Mouse (Mus musculus) testis, postnatal 14 days (tissue): ENCODE measurements around the gene Bbx.

Experiments used
- DNase-seq: peaks from one replicate; pipeline ENCODE4 v3.0.0; 2021; ENCODE audit warnings: low spot score

Gene Bbx

DNA sequence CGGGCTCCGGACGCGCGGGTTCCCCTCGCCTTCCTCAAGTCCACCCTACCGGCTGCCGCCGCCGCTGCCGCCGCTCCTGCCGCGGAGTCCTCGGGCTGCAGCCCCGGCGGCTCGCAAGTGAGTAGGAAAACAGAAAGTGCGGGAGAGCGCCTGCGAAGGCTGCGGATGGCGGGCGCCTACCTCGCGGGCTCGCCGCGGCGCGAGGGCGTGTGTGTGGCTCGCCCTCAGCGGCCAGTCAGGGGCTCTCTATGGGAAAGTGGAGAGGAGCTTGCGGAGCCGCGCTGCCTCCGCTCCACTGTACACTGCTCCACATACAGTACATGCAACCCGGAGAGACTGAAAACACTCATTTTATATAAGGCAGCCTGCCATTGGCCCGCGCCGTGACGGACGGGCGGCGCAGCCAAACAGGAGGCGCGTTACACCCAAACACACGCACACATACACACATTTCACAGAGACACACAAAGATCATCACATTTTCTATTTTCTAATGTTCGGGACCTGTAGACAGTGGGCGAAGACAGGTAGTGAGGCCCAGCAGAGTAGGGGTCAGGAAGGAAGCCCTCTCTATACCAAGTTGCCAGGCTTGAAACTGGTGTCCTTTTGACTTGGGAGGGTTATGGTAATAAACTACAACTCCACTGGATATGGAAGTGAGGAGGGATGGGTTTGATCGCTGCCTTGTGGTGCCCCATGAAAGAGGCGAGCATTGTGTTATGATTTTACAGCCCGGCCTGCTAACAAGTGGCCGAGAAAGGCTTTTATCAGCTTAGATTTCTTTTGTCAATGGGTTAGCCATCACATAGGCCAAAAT lies at the start of gene Bbx:
Gene Bbx (minus strand): TSS at position 329 of the 817 bp plus-strand sequence.
- DNase-seq, result peak; percentile 92

DNA sequence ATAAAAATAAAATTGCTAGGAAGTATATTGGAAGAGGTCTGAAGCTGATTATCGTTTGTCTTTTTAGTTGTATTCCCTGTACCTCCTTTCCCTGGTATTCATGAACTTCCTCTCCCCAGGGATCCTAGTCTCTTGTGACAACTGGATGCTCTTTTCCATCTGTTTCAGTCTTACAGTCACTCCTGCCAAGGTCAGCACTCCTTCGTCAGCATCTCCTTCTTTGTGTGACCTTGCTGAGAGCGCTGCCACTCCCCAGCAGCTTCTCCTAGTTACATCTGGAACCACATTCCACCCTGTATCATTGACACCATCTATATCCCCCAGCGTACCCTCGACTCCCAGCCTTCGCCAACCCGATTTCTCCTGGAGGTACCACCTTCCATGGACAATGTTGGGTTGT lies 49.7 kb upstream of the Bbx start:
- no peak for DNase-seq

DNA sequence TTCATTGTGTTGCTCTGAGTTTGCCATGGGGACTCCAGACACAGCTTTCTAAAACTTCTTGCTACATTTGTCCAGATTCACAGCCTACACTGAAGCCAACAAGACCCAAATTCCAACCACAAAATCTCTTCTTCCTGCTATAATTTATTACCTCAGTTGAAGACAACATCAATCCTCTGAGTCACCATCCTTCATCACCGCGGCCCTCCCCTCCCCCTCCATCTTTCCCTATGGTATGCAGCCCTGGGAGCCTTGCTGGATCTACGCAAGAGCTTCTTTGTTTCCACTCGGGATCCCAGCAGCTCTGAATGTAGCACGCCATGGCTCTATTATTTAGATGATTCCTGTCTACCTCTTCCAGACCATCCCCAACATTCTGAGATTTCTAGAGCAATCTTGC lies 49.2 kb upstream of the Bbx start:
- no peak for DNase-seq

DNA sequence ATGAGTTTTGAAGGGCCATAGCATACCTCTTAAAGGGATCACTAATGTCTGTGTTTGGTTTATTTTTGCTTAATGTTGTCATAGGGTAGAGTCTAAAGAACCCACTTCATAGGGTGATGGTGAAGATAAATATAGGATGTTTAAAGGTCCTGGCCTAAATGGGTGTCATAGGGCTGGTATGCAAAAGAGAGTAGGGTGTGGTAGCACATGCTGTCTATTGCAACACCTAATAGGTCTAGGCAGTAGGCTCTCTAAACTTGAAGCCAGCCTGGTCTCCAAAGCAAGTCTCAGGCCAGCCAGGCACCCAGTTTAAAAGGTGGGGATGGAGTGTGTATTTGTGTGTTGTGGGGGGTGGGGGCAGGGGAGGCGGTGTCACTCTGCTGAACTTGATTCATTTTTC lies 46.5 kb upstream of the Bbx start:
- no peak for DNase-seq

DNA sequence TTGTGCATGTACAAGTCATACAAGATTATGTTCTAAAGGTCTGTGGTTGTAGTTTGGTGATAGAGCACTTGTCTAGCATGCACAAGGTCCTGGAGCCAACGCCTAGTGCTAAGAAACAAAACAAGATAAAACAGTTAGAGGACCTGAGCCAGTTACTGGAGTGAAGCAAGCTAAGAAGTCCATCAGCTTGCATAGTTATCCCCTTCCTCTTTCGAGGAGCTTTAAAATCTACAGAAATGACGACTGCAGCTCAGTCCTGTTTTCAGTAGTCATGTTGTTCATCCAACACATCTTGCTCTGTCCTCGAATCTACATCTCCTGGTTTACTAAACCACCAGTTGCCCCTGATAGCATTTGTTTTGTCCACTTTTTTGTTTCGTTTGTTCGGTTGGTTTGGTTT lies 45.4 kb upstream of the Bbx start:
- no peak for DNase-seq

DNA sequence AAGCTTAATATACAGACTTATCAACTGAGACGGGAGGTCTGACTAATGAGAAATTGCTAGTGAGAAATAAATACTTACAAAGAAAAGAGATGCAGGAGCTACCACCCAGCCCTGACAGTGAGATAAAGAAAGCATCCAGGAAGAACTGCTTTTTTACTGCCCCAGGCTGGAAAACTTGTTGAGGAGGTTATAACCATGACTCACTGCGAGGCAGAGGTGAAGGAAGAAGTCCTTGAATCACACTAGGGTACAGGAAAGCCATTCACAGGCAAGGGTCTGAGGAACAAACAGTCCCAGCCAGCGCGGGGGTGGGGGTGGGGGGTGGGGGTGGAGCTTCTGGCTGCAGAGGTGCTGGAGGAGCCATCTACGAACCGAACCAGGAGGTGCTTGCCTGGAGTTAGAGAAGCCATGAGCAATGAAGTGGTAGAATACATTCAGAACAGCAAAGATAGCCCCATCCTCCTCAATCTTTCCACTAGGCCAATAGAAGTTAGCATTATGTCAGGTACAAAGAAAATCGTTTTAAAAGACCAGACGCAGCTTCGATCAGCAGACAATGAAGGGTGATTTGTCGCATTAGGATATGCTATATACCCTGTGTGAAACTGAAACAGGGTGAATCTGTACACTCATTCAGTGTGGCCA lies 30.2 kb upstream of the Bbx start:
- DNase-seq, result peak; percentile 13

DNA sequence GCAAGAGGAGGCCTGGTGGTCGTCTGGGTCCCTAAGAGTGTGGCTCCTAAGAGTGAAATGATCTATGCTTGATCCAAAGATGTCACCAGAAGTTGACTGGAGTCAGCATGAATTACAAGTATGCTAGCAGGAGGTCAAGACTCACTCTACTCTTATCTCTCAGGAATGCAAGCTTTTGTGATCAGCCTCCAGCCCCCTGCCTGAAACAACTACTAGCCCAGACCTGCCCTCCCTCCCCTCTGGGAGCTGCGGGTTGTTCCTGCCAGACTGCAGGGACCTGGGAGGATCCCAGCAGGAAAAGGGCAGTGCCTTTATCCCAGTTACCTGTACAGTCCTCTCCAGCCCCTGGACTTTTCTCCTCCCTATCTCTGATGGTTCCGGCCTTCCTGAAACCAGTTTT lies 27.0 kb upstream of the Bbx start:
- no peak for DNase-seq

DNA sequence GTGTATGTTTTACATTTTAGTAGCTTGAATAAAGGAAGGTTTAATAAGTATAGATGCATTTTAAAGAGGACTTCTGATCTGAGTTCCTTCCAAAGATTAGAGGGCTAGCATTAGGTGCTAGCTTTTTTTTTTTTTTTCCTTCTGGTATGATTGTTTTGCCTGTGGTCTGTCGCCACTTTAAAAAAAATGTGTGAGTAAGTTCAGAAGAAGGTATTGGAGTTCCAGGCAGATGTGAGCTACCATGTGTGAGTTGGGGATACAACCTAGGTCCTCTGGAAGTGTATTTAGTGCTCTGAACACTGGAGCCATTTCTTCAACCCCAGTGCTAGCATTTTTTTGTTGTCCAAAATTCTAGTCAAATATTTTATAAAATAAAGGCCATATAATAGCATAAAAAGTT lies 23.9 kb upstream of the Bbx start:
- no peak for DNase-seq

DNA sequence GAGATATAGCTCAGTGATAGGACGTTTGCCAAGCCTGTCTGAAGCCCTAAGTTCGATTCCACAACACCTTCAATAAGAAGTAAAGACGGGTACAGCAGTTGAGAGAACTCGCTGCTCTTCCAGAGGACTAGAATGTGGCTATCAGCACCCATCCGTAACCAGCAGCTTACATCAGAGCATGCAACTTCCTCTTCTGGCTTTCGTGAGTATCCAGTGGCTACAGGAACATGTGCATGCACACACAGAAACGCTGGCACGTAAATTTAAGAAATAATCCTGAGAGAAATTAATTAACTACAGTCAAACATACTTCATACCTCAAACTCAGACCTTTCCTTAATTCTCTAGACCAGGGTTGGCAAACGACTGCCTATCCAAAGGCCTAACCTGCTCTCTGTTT lies 16.9 kb upstream of the Bbx start:
- no peak for DNase-seq

DNA sequence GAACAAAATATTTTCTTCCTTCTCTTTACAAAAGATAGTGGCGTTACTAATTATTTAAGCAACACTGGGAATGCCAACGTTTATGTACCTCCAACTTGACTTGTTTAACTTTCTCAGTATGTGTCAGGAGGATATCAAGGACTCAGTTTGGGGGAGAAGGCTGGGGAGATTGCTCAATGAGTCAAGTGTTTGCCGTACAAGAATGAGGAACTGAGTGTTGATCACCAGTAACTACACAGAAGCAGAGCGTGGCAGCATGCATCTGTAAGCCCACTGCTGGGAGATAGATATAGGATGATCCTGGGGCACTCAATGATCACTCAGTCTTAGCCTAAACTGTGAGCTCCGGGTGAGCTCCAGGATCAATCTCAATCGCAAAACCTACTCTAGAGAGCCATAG lies 12.8 kb upstream of the Bbx start:
- no peak for DNase-seq

DNA sequence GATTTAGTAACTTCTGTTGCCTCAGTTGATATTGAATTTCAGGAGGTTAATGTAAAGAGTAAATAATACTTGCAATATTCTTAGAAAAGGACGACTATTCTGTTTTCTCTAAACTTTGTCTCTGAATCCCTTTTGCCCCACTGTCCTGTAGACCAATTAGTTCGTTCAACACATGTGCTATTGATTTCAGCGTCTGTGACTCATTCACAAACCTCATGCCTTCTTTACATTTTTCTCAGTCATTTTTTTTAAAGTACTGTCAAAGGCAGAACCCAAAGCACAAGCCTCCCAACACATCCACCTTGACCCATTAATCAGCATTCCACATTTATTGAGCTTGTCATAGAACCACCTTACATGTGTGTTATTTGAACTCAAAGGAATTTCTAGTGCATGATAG lies 6.6 kb upstream of the Bbx start:
- DNase-seq, result no peak

DNA sequence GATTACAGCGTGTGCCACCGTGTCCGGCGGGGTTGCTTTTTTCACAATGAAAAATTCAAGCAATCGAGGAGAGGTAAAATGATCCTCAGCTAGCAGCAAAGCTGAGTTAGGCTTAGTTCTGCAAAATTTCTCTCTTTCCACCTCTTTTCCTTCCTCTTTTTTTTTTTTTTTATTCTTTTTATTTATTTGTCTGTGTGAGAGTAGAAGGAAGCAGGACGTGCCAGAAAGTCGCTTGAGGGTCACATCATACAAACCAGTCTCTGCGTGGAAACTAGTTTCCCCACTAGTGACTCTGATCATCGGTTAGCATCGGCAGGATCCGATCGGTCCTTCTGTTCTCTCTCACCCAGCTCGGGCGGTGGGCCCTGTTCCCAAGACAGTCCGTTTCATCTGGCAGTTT lies 5.6 kb upstream of the Bbx start:
- no peak for DNase-seq

DNA sequence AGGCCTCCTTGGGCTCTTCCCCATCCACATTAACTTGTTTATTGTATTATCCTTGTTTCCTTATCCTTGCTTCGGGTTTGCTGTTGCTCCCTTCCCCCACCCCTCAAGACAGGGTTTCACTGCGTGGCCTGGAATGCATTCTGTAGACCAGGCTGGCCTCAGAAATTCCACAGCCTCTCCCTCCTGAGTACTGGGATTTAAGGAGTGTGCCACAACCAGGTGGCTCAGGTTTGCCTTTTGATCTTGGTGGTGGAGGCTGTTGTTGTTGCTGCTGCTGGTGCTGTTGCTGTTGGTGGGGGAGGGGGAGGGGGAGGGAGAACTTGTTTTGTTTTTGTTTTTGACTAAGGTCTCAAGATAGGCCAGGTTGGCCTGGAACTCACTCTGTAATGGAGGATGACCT lies 5.1 kb upstream of the Bbx start:
- DNase-seq, result no peak

DNA sequence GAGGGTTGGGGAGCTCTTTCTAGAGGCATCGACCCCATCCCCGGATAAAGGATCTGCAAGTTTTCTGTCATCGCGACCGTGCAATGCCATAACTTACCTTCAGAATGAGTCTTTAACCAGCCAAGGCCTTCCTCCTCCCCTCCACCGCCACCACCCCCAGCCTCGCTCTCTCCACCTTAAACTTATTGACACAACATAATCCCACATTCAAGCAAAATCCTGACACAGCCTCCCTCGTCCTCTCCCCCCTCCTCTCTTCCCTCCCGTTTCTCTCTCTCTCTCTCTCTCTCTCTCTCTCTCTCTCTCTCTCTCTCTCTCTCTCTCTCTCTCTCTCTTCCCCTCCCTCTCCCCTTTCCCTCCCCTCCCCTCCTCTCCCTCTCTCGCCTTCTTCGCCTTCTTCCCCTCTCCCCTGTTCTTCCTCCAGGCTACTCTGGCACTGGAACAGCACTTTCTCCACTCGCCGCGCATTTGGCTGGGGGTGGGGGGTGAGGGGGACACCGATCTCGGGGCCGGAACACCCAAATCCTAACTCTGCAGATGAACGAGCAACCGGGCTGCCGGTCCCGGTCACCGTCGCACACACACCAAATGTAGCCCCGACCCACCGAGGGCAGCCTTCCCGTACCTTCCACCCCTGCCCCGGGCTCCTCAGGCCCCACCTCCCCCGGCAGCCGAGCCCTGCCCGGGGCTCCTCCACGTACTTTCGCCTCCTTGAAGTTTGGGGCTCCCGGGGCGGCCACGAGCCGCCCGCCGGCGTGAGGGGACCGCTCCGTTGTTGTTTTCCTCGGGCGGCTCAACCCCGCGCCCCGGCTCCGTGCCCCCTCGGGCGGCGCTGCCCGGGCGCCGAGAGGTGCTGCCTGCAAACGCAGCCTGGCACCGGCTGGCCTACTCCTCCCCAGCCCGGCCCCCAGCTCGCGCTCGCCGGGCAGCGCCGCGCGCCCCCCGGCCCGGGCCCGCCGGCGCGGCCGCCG lies 894 bp downstream of the Bbx start:
- peak; percentile 38 for DNase-seq

DNA sequence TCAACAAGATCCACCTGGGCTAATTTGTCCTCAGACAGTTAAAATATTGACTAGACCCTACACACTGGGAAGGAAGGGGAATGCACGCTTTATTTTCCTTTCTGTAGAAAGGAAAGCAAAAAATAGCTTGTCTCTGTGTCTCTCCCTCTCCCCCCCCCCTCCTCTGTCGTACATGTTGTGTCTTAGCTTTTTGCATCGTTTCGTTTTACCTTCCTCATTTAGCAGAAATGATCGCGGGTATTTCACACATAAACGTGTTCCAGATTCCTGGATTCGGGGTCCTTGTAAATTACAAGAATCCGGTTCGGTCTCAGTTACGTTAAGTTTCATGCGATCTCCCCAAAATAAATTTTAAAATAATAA lies 1.7 kb downstream of the Bbx start:
- DNase-seq, result no peak

DNA sequence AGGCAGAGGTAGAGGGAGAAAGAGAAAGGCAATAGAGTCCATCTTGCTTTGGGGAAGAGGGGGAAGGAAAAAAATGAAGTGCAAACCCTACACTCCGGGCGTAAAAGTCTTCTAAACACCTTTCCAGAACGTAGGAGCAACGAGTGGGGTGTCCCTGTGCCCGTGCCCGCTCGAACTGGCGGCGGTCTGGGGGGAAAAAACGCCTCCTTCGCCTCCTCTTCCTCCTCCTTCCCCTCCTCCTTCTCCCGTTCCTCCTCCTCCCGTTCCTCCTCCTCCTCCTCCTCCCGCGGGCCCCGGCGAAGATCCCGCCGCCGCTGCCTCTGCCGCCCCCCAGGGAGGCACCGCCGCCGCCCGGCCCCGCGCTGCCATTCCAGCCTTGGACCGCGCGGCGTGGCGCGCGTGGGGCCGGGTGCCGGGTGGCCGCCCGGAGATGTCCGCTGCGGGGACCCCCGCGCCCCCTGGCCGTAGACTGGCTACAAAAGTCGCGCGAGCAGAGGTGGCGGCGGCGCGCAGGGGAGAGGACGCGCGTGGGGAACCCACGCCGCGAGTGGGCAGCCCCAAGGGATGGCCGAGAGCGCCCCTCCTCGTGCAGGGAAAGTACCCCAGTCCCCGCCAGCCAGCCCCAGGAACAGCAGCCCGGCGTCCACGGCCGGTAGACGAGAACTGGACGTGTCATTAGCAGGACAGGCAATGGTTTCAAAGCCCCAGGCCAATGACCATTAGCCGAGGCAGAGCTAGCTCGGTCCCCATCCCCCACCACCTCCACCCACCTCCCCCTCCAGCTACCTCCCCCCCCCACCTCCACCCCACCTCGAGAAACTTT lies 2.3 kb downstream of the Bbx start:
- peak; percentile 45 for DNase-seq

DNA sequence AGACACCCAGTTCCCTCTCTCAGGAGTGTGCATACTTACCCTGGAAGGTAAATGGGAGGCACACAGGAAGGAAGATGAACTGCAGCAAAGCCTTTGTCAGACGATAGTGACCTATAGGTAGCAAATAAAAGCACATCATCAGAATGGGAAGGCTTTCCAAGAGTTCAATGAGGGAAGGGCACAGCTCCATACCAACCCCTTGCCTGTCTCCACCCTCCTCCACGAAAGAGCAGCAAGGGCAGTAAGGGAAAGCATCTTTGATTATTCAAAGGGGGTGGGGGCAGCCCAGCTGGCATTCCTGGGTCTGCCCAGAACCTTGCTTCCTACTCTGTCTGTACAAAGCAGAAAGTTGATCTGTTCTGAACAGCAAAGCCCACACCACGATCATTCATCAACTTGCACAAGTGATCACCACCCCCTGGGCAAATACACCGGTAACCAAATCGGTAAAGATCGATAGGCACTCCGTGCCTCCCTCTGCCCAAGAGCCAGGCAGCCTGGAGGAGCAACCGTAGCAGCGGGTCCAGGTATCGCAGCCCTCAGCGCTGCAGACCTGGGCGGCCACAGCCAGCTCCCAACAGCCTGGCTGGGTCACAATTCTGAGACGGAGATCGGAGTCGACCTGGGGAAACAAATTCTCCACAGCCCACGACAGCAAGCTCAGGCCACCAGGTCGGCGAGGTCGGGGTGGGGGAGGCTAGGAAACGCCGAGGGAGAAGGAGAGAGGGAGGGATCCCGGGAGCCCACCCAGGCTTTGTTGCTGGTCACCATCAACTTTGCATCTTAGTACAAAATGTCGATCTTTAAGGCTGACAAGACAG lies 3.1 kb downstream of the Bbx start:
- peak; percentile 13 for DNase-seq

DNA sequence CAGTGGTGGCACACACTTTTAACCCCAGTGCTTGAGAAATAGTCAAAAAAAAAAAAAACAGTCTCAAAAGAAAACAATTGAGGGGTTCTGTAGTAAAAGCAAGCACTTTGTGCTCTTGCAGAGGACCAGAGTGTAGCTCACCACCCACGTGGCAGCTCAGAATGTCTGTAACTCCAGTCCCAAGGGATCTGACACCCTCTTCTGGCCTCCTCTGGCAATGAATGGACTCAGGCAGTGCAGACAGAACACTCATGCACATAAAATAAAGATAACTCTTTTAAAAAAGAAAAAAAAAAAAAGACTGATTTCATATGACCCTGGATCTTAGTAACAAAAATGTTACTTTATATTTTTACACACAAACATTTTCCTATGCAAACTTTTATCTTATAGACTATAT lies 12.1 kb downstream of the Bbx start:
- peak; percentile 47 for DNase-seq

DNA sequence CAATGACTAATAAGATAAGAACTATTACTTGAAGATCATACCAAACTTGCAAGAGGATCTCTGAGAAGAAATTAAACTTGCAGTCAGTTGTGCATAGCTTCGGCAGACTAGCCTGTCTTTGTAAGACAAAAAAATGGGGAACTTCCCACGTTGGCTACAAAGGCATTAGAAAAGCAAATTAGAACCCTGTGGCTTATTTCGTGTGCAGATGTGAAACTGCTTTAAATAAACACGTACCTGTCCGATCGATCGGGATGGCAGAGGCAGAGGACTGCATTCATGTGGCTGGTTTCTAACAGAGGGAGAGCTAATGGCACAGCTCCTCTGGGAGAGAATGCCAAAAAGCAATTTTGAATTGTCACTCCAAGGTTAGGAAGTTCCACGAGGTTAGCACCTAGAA lies 16.8 kb downstream of the Bbx start:
- no peak for DNase-seq

DNA sequence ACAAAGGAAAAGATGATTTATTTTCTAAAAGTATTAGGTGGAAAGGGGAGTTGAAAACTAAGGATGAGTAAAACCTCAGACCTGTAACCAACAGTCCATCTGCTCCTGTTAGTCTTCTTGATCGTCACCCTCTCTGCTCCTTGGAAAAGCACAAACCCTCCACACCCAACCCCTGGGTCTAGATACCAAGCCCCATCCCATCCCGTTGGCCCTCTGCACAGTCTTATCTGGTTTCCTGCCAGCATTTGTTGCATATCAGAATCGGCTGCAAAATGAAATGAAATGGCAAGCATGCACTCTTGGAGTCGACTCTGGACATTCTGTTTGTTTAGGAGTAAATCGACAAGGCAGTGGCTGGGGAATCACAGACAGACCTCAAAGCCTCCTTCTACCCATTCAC lies 29.3 kb downstream of the Bbx start:
- no peak for DNase-seq

DNA sequence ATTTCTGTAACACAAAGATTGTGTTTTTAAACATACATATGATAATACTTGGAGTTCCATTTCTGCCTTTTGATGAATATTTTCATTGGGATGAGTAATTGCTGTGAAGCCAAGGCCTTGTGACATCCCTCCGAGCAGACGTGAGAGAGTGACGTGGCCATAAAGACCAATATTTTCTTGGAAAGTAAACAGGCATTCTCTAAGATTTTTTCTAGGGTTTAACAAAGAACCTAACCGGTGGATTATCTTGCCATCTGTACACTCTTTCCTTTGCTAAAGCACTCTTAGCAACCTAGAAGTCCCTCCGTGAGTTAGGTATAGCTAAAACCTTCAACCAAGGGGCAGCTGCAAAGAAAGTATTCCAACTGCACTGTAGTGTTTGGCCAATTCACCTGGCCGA lies 32.4 kb downstream of the Bbx start:
- no peak for DNase-seq
